Mouse (Mus musculus): ENCODE results near the gene Ssr1. TPM values are rescaled to one million over a fixed set of nuclear protein-coding genes. Genes with fewer than 3 reads are reported as not detected.

Ssr1 gene
- polyA plus RNA-seq, 1 experiment from 2014 or later, result 78.9 TPM

GRCm38 (mm10) chr13:37980346-37980745 lies 13.7 kb downstream of the Ssr1 start:
- no peaks in the 10 kb centered on the region for H3K9me3 ChIP-seq (replicated peaks)
- no peaks in the 10 kb centered on the region for H3K27me3 ChIP-seq
- 88% methylated on average over 10 of the region's 10 CpGs for WGBS (ENCODE audit: insufficient replicate concordance)
- H3K9ac ChIP-seq, result no peak overlapping the region
- no peak overlapping the region for H3K4me3 ChIP-seq (replicated peaks)
- no peak overlapping the region for H3K27ac ChIP-seq (replicated peaks)
- no peaks in the 10 kb centered on the region; the same call in 1 of the 2 replicates for H3K4me1 ChIP-seq (replicated peaks)
- H3K36me3 ChIP-seq (replicated peaks), result peaks cover 93% of the 10 kb centered on the region
- ATAC-seq (ENCODE audit: insufficient read depth), result no peak
- no peak overlapping the region for H3K4me2 ChIP-seq

- Histone ChIP-seq H3K9ac (no peak overlapping the region), H3K36me3 (replicated peaks) (peaks cover 88% of the 10 kb centered on the region), H3K9me3 (replicated peaks) (no peaks in the 10 kb centered on the region), H3K4me3 (replicated peaks) (no peak overlapping the region), H3K4me2 (no peak overlapping the region), H3K27me3 (no peaks in the 10 kb centered on the region), H3K4me1 (replicated peaks) (peaks cover 3% of the 10 kb centered on the region; the same call in 1 of the 2 replicates), H3K27ac (replicated peaks) (no peak overlapping the region)
- ATAC-seq (ENCODE audit: insufficient read depth), result no peak
- WGBS (ENCODE audit: insufficient replicate concordance), result 86% methylated on average over 12 of the region's 12 CpGs
Observed at GRCm38 (mm10) chr13:37979506-37979905, 14.5 kb downstream of the Ssr1 start.

GRCm38 (mm10) chr13:37974731-37975130 lies 19.3 kb downstream of the Ssr1 start:
- Histone ChIP-seq H3K9me3 (replicated peaks) (no peaks in the 10 kb centered on the region), H3K27me3 (no peaks in the 10 kb centered on the region), H3K4me3 (replicated peaks) (no peak overlapping the region), H3K36me3 (replicated peaks) (peaks cover 44% of the 10 kb centered on the region), H3K4me1 (replicated peaks) (0 out of 2 replicates have a peak, but pooled peaks cover 14% of the 10 kb centered on the region), H3K4me2 (no peak overlapping the region), H3K9ac (no peak overlapping the region), H3K27ac (replicated peaks) (no peak overlapping the region; the same call in 1 of the 2 replicates)
- WGBS (ENCODE audit: insufficient replicate concordance), result 82% methylated on average over 5 of the region's 5 CpGs
- ATAC-seq (ENCODE audit: insufficient read depth), result no peak

- no peak overlapping the region for H3K9ac ChIP-seq
- peaks cover 17% of the 10 kb centered on the region for H3K4me1 ChIP-seq (replicated peaks)
- H3K9me3 ChIP-seq (replicated peaks), result no peaks in the 10 kb centered on the region
- no peak for ATAC-seq (ENCODE audit: insufficient read depth)
- no peaks in the 10 kb centered on the region for H3K27me3 ChIP-seq
- no peak overlapping the region for H3K4me2 ChIP-seq
- 80% methylated on average over 6 of the region's 6 CpGs for WGBS (ENCODE audit: insufficient replicate concordance)
- H3K27ac ChIP-seq (replicated peaks), result 0 out of 2 replicates have a peak overlapping the region, but pooled peaks have one; percentile 29
- peaks cover 37% of the 10 kb centered on the region for H3K36me3 ChIP-seq (replicated peaks)
- no peak overlapping the region for H3K4me3 ChIP-seq (replicated peaks)
Observed at GRCm38 (mm10) chr13:37974036-37974435, 20.0 kb downstream of the Ssr1 start.

GRCm38 (mm10) chr13:37970887-37971530 lies 23.0 kb downstream of the Ssr1 start:
- Histone ChIP-seq H3K27me3 (no peaks in the 10 kb centered on the region), H3K4me1 (replicated peaks) (peaks cover 32% of the 10 kb centered on the region), H3K9ac (no peak overlapping the region), H3K4me2 (no peak overlapping the region), H3K4me3 (replicated peaks) (no peak overlapping the region), H3K9me3 (replicated peaks) (no peaks in the 10 kb centered on the region), H3K36me3 (replicated peaks) (peaks cover 9% of the 10 kb centered on the region), H3K27ac (replicated peaks) (no peak overlapping the region)
- 69% methylated on average over 11 of the region's 11 CpGs for WGBS (ENCODE audit: insufficient replicate concordance)
- ATAC-seq (ENCODE audit: insufficient read depth), result no peak

DNA sequence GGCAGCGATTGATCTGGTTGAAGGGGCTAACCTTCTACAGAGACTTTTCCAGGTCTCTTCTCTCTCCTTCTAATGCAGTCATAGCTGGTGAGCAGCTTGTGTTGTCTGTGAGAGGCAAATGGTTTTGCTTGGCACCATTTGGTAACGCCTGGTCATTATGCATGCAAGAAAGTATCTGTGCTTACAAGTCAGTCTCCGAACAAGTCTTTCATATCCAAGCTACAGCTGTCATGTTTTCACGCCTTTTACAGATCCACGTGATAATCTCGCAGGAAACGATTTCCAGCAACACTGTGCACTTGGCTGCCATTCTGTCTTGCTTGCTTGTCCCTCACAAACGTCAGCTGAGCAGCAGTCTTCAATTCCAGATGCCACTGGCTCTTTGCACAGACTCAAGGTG lies 24.0 kb downstream of the Ssr1 start:
- H3K27me3 ChIP-seq, result no peaks in the 10 kb centered on the region
- H3K9ac ChIP-seq, result no peak overlapping the region
- peaks cover 42% of the 10 kb centered on the region for H3K4me1 ChIP-seq (replicated peaks)
- H3K4me2 ChIP-seq, result no peak overlapping the region
- ATAC-seq (ENCODE audit: insufficient read depth), result no peak
- no peaks in the 10 kb centered on the region for H3K9me3 ChIP-seq (replicated peaks)
- no peaks in the 10 kb centered on the region; the same call in 1 of the 2 replicates for H3K36me3 ChIP-seq (replicated peaks)
- H3K27ac ChIP-seq (replicated peaks), result no peak overlapping the region
- WGBS (ENCODE audit: insufficient replicate concordance), result 60% methylated on average over 8 of the region's 8 CpGs
- no peak overlapping the region for H3K4me3 ChIP-seq (replicated peaks)

- ATAC-seq (ENCODE audit: insufficient read depth), result no peak
- WGBS (ENCODE audit: insufficient replicate concordance), result 10% methylated on average over 14 of the region's 14 CpGs
Observed at GRCm38 (mm10) chr13:37969337-37969736, 24.7 kb downstream of the Ssr1 start.

GRCm38 (mm10) chr13:37967565-37967964 lies 26.5 kb downstream of the Ssr1 start:
- Histone ChIP-seq H3K27ac (replicated peaks) (no peak overlapping the region), H3K27me3 (no peaks in the 10 kb centered on the region), H3K36me3 (replicated peaks) (no peaks in the 10 kb centered on the region; the same call in 1 of the 2 replicates), H3K9ac (no peak overlapping the region), H3K4me1 (replicated peaks) (peaks cover 53% of the 10 kb centered on the region), H3K4me3 (replicated peaks) (no peak overlapping the region), H3K4me2 (no peak overlapping the region), H3K9me3 (replicated peaks) (no peaks in the 10 kb centered on the region)
- no peak for ATAC-seq (ENCODE audit: insufficient read depth)
- 70% methylated on average over 10 of the region's 10 CpGs for WGBS (ENCODE audit: insufficient replicate concordance)

More at GRCm38 (mm10) chr13:37969337-37969736, 24.7 kb downstream of the Ssr1 start:
- H3K27ac ChIP-seq (replicated peaks), result no peak overlapping the region
- no peak overlapping the region for H3K4me3 ChIP-seq (replicated peaks)
- no peak overlapping the region for H3K4me2 ChIP-seq
- H3K4me1 ChIP-seq (replicated peaks), result peaks cover 45% of the 10 kb centered on the region
- no peaks in the 10 kb centered on the region for H3K27me3 ChIP-seq
- no peak overlapping the region for H3K9ac ChIP-seq
- no peaks in the 10 kb centered on the region for H3K9me3 ChIP-seq (replicated peaks)
- no peaks in the 10 kb centered on the region; the same call in 1 of the 2 replicates for H3K36me3 ChIP-seq (replicated peaks)

- H3K4me2 ChIP-seq, result no peak overlapping the region
- H3K4me1 ChIP-seq (replicated peaks), result peaks cover 57% of the 10 kb centered on the region
- H3K9me3 ChIP-seq (replicated peaks), result no peaks in the 10 kb centered on the region
- H3K36me3 ChIP-seq (replicated peaks), result no peaks in the 10 kb centered on the region
- no peak overlapping the region for H3K4me3 ChIP-seq (replicated peaks)
- WGBS (ENCODE audit: insufficient replicate concordance), result 70% methylated on average over 12 of the region's 12 CpGs
- H3K9ac ChIP-seq, result no peak overlapping the region
- no peak for ATAC-seq (ENCODE audit: insufficient read depth)
- H3K27me3 ChIP-seq, result no peaks in the 10 kb centered on the region
- no peak overlapping the region for H3K27ac ChIP-seq (replicated peaks)
Observed at GRCm38 (mm10) chr13:37967052-37967437, 27.0 kb downstream of the Ssr1 start.

GRCm38 (mm10) chr13:37966256-37967051 lies 27.6 kb downstream of the Ssr1 start:
- no peaks in the 10 kb centered on the region for H3K9me3 ChIP-seq (replicated peaks)
- no peaks in the 10 kb centered on the region for H3K36me3 ChIP-seq (replicated peaks)
- H3K4me1 ChIP-seq (replicated peaks), result peaks cover 53% of the 10 kb centered on the region
- WGBS (ENCODE audit: insufficient replicate concordance), result 73% methylated on average over 15 of the region's 15 CpGs
- H3K27me3 ChIP-seq, result no peaks in the 10 kb centered on the region
- H3K27ac ChIP-seq (replicated peaks), result peak overlapping the region; percentile 83
- ATAC-seq (ENCODE audit: insufficient read depth), result no peak
- no peak overlapping the region for H3K9ac ChIP-seq
- peak overlapping the region; percentile 79 for H3K4me2 ChIP-seq
- H3K4me3 ChIP-seq (replicated peaks), result no peak overlapping the region

DNA sequence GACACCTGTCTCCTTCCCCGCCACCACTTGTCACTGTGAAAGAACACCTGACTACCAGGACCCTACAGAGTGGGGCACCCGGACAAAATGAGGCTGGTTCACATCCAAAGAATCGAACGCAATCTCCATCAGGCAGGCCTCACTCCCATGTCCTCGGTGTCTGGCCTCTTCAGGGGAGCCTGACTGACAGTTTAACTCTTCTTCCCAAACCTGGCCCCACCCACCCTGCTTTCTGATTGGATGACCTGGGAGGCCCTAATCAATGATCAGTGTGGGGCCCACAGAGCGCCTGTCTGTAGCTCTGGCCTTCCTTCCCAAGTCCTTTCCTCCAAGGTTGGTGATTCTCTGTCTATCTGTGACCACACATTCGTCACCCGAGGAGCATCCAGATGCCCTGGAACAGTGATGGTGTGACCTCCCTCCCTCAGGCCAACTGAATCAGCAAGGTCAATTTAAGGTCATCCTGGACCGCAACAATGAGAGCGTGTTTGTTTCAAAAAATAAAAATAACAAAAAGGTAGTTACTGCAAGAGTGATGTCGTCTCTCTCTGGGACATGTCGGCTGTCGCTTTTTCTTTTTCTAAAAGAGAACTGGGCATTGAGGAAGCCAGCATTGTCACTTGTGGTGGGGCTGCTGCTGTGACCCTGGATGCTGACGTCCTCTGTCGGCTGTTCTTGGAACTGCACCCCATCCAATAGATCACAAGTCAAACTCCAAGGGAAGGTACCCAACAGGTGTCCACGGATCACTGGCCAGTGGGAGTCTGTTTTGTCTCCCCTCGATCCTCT lies 28.7 kb downstream of the Ssr1 start:
- peak; percentile 94 for ATAC-seq (ENCODE audit: insufficient read depth)
- WGBS (ENCODE audit: insufficient replicate concordance), result 24% methylated on average over 17 of the region's 17 CpGs
- Histone ChIP-seq H3K9me3 (replicated peaks) (no peaks in the 10 kb centered on the region), H3K9ac (peak overlapping the region; percentile 47; the same call in 1 of the 2 replicates), H3K36me3 (replicated peaks) (no peaks in the 10 kb centered on the region), H3K4me3 (replicated peaks) (peak overlapping the region; percentile 59), H3K4me2 (peak overlapping the region; percentile 79), H3K27me3 (no peaks in the 10 kb centered on the region), H3K27ac (replicated peaks) (peak overlapping the region; percentile 83), H3K4me1 (replicated peaks) (peaks cover 56% of the 10 kb centered on the region)

Measured in liver, embryonic 15.5 days (tissue).